Mouse (Mus musculus): ENCODE measurements at regions not wholly inside any gene's neighbourhood (a gene's known extent, or its start where the extent isn't known, plus 50 kb on each side); places are given as distances from the start of the nearest gene placed in this dataset.

DNA sequence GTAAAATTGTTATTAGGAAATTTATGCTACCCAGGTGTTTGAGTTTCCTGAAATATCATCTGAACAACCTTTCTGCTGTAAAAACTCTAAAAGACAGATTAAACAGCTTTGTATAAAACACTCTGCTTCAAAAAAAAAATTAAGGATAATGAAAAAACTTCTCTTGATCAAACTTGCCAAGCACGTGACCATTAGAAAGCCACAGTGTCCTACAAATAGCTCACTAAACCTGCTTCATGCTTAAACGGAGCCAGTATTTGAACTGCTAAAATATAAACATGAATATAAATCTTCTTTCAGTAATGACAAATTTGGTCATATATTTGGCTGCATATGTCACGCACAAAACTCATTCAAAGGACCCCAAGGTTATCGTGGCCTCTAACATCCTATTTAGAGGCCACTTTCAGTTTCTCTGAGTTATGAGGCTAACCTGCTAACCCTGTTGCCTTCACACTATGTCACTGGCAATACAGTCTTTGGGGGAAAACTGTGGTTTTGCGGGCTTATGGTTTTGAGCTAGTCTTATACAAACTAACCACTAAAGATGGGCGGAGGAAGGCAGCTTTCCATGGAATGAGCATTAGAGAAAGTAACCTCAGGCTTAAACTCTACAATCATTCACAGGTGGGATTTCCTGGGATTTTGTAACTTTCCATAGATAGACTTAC is 355.8 kb downstream of the Fgf10 start:
- Histone ChIP-seq H3K36me3 (no peaks in the 10 kb centered on the region), H3K4me3 (no peak overlapping the region), H3K27me3 (ENCODE audit: insufficient read depth, poor library complexity, severe bottlenecking) (no peaks in the 10 kb centered on the region), H3K4me1 (replicated peaks) (no peaks in the 10 kb centered on the region), H3K27ac (no peak overlapping the region), H3K9me3 (no peaks in the 10 kb centered on the region)
- DNase-seq (ENCODE audit: low spot score), result no peak
- 90% methylated on average over 6 of the region's 6 CpGs for WGBS

DNA sequence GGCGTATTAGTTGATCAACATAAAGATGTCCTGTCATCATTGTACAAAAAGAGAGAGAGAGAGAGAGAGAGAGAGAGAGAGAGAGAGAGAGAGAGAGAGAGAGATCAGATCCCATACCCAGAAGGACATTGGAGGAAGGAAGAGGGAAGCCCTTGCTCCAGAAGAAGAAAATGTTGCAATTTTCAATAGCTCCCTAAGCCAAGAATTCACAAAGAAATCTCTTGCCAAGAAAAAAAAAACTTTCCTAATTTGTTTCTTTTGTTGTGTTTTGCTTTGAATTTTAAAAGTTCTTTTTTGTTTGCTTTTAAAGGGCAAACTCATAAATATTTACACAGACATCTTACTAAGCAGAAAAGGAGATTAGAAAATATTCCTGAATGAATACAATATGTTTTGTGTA is 370.0 kb downstream of the Fgf10 start:
- 89% methylated on average over 1 of the region's 1 CpGs for WGBS
- Histone ChIP-seq H3K27me3 (ENCODE audit: insufficient read depth, poor library complexity, severe bottlenecking) (no peaks in the 10 kb centered on the region), H3K9me3 (no peaks in the 10 kb centered on the region), H3K27ac (no peak overlapping the region), H3K36me3 (no peaks in the 10 kb centered on the region), H3K4me1 (replicated peaks) (no peaks in the 10 kb centered on the region), H3K4me3 (no peak overlapping the region)
- no peak for DNase-seq (ENCODE audit: low spot score)

- Histone ChIP-seq H3K4me1 (replicated peaks) (no peaks in the 10 kb centered on the region), H3K27me3 (ENCODE audit: insufficient read depth, poor library complexity, severe bottlenecking) (no peaks in the 10 kb centered on the region)
- 68% methylated on average over 1 of the region's 1 CpGs for WGBS
Measured at GRCm38 (mm10) chr13:119045112-119045511, 375.5 kb downstream of the Fgf10 start.

GRCm38 (mm10) chr13:119068745-119069580 is 359.4 kb upstream of the Paip1 start:
- H3K4me1 ChIP-seq (replicated peaks), result no peaks in the 10 kb centered on the region
- WGBS, result 83% methylated on average over 6 of the region's 6 CpGs
- H3K9me3 ChIP-seq, result no peaks in the 10 kb centered on the region
- no peak for DNase-seq (ENCODE audit: low spot score)
- H3K4me3 ChIP-seq, result no peak overlapping the region
- H3K27me3 ChIP-seq (ENCODE audit: insufficient read depth, poor library complexity, severe bottlenecking), result no peaks in the 10 kb centered on the region
- H3K27ac ChIP-seq, result no peak overlapping the region
- no peaks in the 10 kb centered on the region for H3K36me3 ChIP-seq

More at GRCm38 (mm10) chr13:119045112-119045511, 375.5 kb downstream of the Fgf10 start:
- Histone ChIP-seq H3K9me3 (no peaks in the 10 kb centered on the region), H3K27ac (no peak overlapping the region), H3K4me3 (no peak overlapping the region), H3K36me3 (no peaks in the 10 kb centered on the region)
- DNase-seq (ENCODE audit: low spot score), result no peak

- no peak overlapping the region for H3K27ac ChIP-seq
- H3K36me3 ChIP-seq, result no peaks in the 10 kb centered on the region
- no peaks in the 10 kb centered on the region for H3K27me3 ChIP-seq (ENCODE audit: insufficient read depth, poor library complexity, severe bottlenecking)
- WGBS, result 92% methylated on average over 7 of the region's 7 CpGs
- no peak overlapping the region for H3K4me3 ChIP-seq
- no peaks in the 10 kb centered on the region for H3K9me3 ChIP-seq
- DNase-seq (ENCODE audit: low spot score), result no peak
- no peaks in the 10 kb centered on the region for H3K4me1 ChIP-seq (replicated peaks)
Measured at GRCm38 (mm10) chr13:119069581-119069936, 358.8 kb upstream of the Paip1 start.

GRCm38 (mm10) chr13:119079243-119079642 is 349.2 kb upstream of the Paip1 start:
- Histone ChIP-seq H3K36me3 (no peaks in the 10 kb centered on the region), H3K9me3 (no peaks in the 10 kb centered on the region), H3K4me1 (replicated peaks) (no peaks in the 10 kb centered on the region), H3K4me3 (no peak overlapping the region), H3K27ac (no peak overlapping the region), H3K27me3 (ENCODE audit: insufficient read depth, poor library complexity, severe bottlenecking) (no peaks in the 10 kb centered on the region)
- 90% methylated on average over 4 of the region's 4 CpGs for WGBS
- no peak for DNase-seq (ENCODE audit: low spot score)

GRCm38 (mm10) chr13:119081691-119082090 is 346.7 kb upstream of the Paip1 start:
- no peak for DNase-seq (ENCODE audit: low spot score)
- WGBS, result 71% methylated on average over 1 of the region's 1 CpGs
- no peaks in the 10 kb centered on the region for H3K4me1 ChIP-seq (replicated peaks)
- H3K27me3 ChIP-seq (ENCODE audit: insufficient read depth, poor library complexity, severe bottlenecking), result no peaks in the 10 kb centered on the region
- no peaks in the 10 kb centered on the region for H3K9me3 ChIP-seq
- no peak overlapping the region for H3K4me3 ChIP-seq
- H3K36me3 ChIP-seq, result no peaks in the 10 kb centered on the region
- no peak overlapping the region for H3K27ac ChIP-seq

GRCm38 (mm10) chr13:119117906-119118305 is 310.5 kb upstream of the Paip1 start:
- H3K36me3 ChIP-seq, result no peaks in the 10 kb centered on the region
- no peaks in the 10 kb centered on the region for H3K27me3 ChIP-seq (ENCODE audit: insufficient read depth, poor library complexity, severe bottlenecking)
- no peaks in the 10 kb centered on the region for H3K9me3 ChIP-seq
- H3K4me3 ChIP-seq, result no peak overlapping the region
- H3K4me1 ChIP-seq (replicated peaks), result no peaks in the 10 kb centered on the region
- H3K27ac ChIP-seq, result no peak overlapping the region
- 84% methylated on average over 3 of the region's 3 CpGs for WGBS
- DNase-seq (ENCODE audit: low spot score), result no peak

DNA sequence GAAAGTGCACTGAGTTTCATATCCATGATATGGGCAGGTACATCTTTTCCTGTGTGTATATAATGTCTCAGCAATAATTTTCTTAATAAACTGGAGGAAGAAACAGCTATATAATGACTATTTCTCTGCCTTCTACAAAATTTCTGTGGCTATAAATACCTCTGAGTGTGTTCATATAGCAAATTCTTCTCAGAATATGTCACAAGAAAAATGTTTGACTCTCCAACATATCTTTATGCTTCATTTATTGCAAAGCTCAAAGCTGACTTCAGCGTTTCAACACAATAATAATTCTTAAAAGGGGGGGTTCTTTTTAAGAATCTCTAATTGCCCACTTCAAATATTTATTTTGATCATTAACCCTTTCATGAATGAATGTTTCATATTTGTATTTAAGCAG is 310.0 kb upstream of the Paip1 start:
- Histone ChIP-seq H3K27me3 (ENCODE audit: insufficient read depth, poor library complexity, severe bottlenecking) (no peaks in the 10 kb centered on the region), H3K4me3 (no peak overlapping the region), H3K4me1 (replicated peaks) (no peaks in the 10 kb centered on the region), H3K36me3 (no peaks in the 10 kb centered on the region), H3K27ac (no peak overlapping the region), H3K9me3 (no peaks in the 10 kb centered on the region)
- DNase-seq (ENCODE audit: low spot score), result no peak
- WGBS, result 73% methylated on average over 1 of the region's 1 CpGs

GRCm38 (mm10) chr13:119140436-119140835 is 288.0 kb upstream of the Paip1 start:
- Histone ChIP-seq H3K36me3 (no peaks in the 10 kb centered on the region), H3K4me1 (replicated peaks) (no peaks in the 10 kb centered on the region), H3K27ac (no peak overlapping the region), H3K4me3 (no peak overlapping the region), H3K9me3 (no peaks in the 10 kb centered on the region), H3K27me3 (ENCODE audit: insufficient read depth, poor library complexity, severe bottlenecking) (no peaks in the 10 kb centered on the region)
- WGBS, result 90% methylated on average over 2 of the region's 2 CpGs
- no peak for DNase-seq (ENCODE audit: low spot score)

DNA sequence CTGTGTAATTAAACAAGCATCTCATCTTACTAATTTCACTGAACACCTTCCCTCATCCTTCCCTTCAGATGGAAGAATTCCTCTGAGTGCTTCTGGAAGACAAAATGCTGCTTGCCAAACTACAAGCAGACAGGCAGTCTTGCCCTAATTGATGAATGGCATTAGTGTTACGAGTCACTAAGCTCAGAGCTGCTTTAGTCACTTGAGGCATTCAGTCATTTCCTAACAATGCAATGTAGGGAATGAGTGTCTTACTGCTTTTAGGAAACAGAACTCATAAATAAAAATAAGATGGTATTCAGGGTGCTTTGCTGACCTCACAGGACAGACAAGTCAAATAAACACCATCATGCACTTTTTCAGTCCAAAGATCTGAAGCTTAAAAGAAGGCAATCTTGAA is 285.1 kb upstream of the Paip1 start:
- no peak overlapping the region for H3K4me3 ChIP-seq
- no peaks in the 10 kb centered on the region for H3K4me1 ChIP-seq (replicated peaks)
- no peaks in the 10 kb centered on the region for H3K36me3 ChIP-seq
- no peak overlapping the region for H3K27ac ChIP-seq
- H3K9me3 ChIP-seq, result no peaks in the 10 kb centered on the region
- WGBS, result 0% methylated on average over 1 of the region's 1 CpGs
- no peak for DNase-seq (ENCODE audit: low spot score)
- no peaks in the 10 kb centered on the region for H3K27me3 ChIP-seq (ENCODE audit: insufficient read depth, poor library complexity, severe bottlenecking)

DNA sequence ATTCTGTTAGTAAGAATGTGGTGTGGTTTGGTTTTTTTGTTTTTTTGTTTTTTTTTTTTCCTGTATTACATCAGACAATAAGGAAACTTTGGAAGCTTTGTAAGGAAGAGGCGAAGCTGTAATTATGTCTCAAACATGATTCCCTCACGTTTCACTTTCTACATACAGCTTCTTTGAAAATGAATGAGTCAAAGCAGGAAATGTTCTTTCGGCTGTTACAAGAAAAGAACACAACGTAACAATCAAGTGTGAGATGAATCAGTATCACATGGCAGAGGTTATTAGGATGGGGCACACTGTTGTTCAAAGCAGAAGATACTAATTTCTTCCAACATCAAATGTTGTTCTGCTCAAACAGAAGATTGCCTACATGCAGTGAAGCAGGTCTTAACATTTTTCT is 282.7 kb upstream of the Paip1 start:
- Histone ChIP-seq H3K4me1 (replicated peaks) (no peaks in the 10 kb centered on the region), H3K27me3 (ENCODE audit: insufficient read depth, poor library complexity, severe bottlenecking) (no peaks in the 10 kb centered on the region), H3K27ac (no peak overlapping the region), H3K36me3 (no peaks in the 10 kb centered on the region), H3K4me3 (no peak overlapping the region), H3K9me3 (no peaks in the 10 kb centered on the region)
- WGBS, result 84% methylated on average over 4 of the region's 4 CpGs
- no peak for DNase-seq (ENCODE audit: low spot score)

DNA sequence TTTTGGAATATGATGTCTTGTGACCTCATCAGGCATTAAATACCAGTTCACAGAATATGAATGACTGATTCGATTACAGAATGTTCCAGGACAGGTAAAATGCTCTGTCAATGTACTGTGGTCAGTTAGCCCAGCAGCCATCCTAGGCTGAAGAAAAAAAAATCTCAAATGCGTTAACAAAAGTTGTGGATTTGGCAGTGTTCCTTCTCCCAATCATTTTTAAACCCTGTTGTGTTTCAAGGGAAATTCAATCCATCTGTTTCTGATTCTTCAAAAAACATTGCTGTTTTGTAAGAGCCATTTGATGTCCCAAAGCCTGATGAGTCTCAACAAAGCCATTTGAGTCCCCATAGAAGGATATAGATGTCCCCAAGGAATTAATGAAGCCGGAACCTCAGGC is 280.7 kb upstream of the Paip1 start:
- Histone ChIP-seq H3K4me1 (replicated peaks) (no peaks in the 10 kb centered on the region), H3K27ac (no peak overlapping the region), H3K9me3 (no peaks in the 10 kb centered on the region), H3K4me3 (no peak overlapping the region), H3K36me3 (no peaks in the 10 kb centered on the region), H3K27me3 (ENCODE audit: insufficient read depth, poor library complexity, severe bottlenecking) (no peaks in the 10 kb centered on the region)
- WGBS, result 79% methylated on average over 3 of the region's 3 CpGs
- no peak for DNase-seq (ENCODE audit: low spot score)

All from hindbrain, embryonic 10.5 days (tissue).